Mouse (Mus musculus) G1E (cell line): Measurements from ENCODE around the gene Plcb4.

ENCODE experiments used
- CTCF ChIP-seq: IDR thresholded peaks from 2 replicates; pipeline ENCODE4 v1.5.1; 2012; ENCODE audit warnings: low read depth, low read length, inconsistent platforms, mixed read lengths
- GATA1 ChIP-seq: IDR thresholded peaks from 2 replicates; pipeline ENCODE4 v1.6.1; 2012; ENCODE audit warnings: borderline replicate concordance, low read length, inconsistent platforms, mixed read lengths
- POLR2AphosphoS5 ChIP-seq: IDR thresholded peaks from 2 replicates; pipeline ENCODE4 v1.6.1; 2012; ENCODE audit warnings: low read depth, low read length, inconsistent platforms; ENCODE audit not compliant: insufficient replicate concordance
- TAL1 ChIP-seq: conservative IDR thresholded peaks from 2 replicates; pipeline ENCODE4 v1.6.1; 2012; ENCODE audit warnings: low read depth, low read length, inconsistent platforms, mixed read lengths

DNA sequence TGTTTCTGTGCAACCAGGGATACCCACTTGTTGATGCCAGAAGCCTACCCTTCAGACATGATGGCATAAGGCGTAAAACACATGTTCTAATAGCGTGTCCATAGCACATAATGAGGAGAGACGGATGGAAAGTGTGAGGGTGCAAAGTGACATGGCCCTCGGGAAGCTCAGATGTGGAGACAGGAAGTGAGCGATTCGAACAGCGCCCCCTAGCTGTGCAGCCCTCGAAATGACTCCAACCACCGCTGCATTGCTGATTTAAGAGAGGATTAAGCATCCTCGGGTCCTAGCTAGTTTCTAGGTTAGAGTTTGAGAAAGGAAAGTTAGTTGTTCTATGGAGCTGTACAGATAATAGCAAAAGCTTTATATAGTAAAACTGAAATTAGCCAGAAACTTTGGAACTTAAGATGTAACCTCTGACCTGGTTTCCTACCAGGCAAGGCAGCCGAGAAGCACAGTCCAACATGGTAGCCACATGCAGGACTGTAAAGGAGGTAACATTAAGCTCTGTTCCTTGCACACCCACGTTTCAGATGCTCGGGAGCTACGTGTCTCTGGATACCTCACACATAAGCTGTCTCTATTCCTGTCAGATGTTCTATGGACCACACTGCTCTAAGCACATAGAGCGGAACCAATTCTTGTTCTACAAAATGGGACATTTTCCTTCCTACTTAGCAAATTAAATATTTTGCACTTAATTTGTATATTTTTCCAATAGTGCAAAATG is 326.9 kb downstream of the Plcb4 start:
- TF ChIP-seq GATA1 (no peak), CTCF (no peak), TAL1 (no peak), POLR2AphosphoS5 (no peak)
